Mouse (Mus musculus) thymus, adult 2 months (tissue): Measurements from ENCODE around the gene Hsd17b13.

Source experiments
- CTCF ChIP-seq: fragments of 200-500 bp; IDR thresholded peaks from 2 replicates; pipeline ENCODE4 v1.5.1; 2012; ENCODE audit warnings: mild to moderate bottlenecking, control low read depth, low read length, moderate library complexity, borderline replicate concordance; ENCODE audit not compliant: control insufficient read depth, poor library complexity, insufficient read depth; ENCODE audit errors: extremely low read depth
- POLR2A ChIP-seq: fragments of 200-500 bp; IDR thresholded peaks from 2 replicates; pipeline ENCODE4 v1.6.1; 2012; ENCODE audit warnings: mild to moderate bottlenecking, low read length, control low read depth, moderate library complexity; ENCODE audit not compliant: control insufficient read depth, poor library complexity, insufficient read depth; ENCODE audit errors: extremely low read depth

GRCm38 (mm10) chr5:103938547-103939349 is 38.5 kb downstream of the Hsd17b13 start:
- TF ChIP-seq CTCF, result no peak
- no peak for TF ChIP-seq POLR2A
